Mouse (Mus musculus): Measurements from ENCODE around the gene Tspan5.

DNA sequence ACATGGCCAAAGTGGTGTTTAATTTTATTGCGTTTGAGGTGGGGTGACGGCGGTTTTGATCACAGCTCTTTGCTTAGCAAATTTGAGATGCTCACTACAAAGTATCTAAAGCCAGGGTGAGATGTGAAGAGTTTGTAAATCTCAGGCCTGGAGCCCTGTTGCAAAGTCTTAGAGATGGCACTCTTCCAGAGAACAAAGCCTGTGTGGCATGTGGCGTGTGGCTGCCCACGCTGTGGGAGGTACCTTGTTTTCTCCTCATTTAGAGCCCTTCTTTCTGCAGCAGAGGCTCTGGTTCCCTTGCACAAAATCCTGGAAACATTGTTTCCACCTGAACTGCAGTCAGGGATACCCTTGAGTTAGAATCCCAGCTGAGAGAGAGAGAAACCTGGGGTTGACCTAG is 6.2 kb upstream of the Tspan5 start:
- no peak for TF ChIP-seq CTCF (IDR thresholded peaks at IDR 0.05; ENCODE audit: extremely low read depth, insufficient read length, insufficient replicate concordance, low read depth, low read length)
- no peak for TF ChIP-seq POLR2A (IDR thresholded peaks at IDR 0.05; ENCODE audit: low read depth, low read length)
